Mouse (Mus musculus) midbrain, embryonic 13.5 days (tissue): ENCODE results near the gene Hsp90ab1. TPM values are rescaled to one million over a fixed set of nuclear protein-coding genes. Genes with fewer than 3 reads are reported as not detected.
A peak's percentile ranks its signal among the peaks of the same experiment; 100 is the strongest.

Experiments
- ATAC-seq: fragments of 200-750 bp; cut with Nextera tagmentation; 2 replicates; pipeline ENCODE4 v1.8.0; 2017; ENCODE audit warnings: mild to moderate bottlenecking, moderate TSS enrichment, moderate library complexity
- H3K27ac ChIP-seq: fragments of 300-500 bp; sonication (generic); 2 replicates; pipeline ENCODE4 v1.5.1; 2015; ENCODE audit warnings: inconsistent platforms, mild to moderate bottlenecking, moderate library complexity
- H3K27me3 ChIP-seq: fragments of 300-500 bp; sonication (generic); 2 replicates; pipeline ENCODE4 v1.6.1; 2015; ENCODE audit warnings: mild to moderate bottlenecking, inconsistent platforms
- H3K36me3 ChIP-seq: fragments of 300-500 bp; sonication (generic); 2 replicates; pipeline ENCODE4 v1.6.1; 2015; ENCODE audit warnings: mild to moderate bottlenecking, inconsistent platforms
- H3K4me1 ChIP-seq: fragments of 300-500 bp; sonication (generic); replicated peaks from 2 replicates; pipeline ENCODE4 v1.6.1; 2015; ENCODE audit warnings: inconsistent platforms
- H3K4me2 ChIP-seq: fragments of 300-500 bp; sonication (generic); replicated peaks from 2 replicates; pipeline ENCODE4 v1.6.1; 2015; ENCODE audit warnings: moderate library complexity, mild to moderate bottlenecking, inconsistent platforms
- H3K4me3 ChIP-seq: fragments of 300-500 bp; sonication (generic); replicated peaks from 2 replicates; pipeline ENCODE4 v1.5.1; 2015; ENCODE audit warnings: mild to moderate bottlenecking, inconsistent platforms
- H3K9ac ChIP-seq: fragments of 300-500 bp; sonication (generic); replicated peaks from 2 replicates; pipeline ENCODE4 v1.6.1; 2015; ENCODE audit warnings: mild to moderate bottlenecking, inconsistent platforms
- H3K9me3 ChIP-seq: fragments of 300-500 bp; sonication (generic); 2 replicates; pipeline ENCODE4 v1.6.1; 2016; ENCODE audit warnings: mild to moderate bottlenecking, inconsistent platforms
- WGBS: fragments of 180-500 bp; shearing (Covaris S2); methylation state at CpG from one replicate; pipeline ENCODE4 v1.1.7; 2015; 5-methylcytosine and 5-hydroxymethylcytosine counted together
- polyA plus RNA-seq: library from polyadenylated mRNA; unstranded; fragments of >200 nt; fragmentation: Nextera tagmentation; extraction: Ambion mirVana; gene quantifications from 2 replicates; pipeline ENCODE4 v1.2.1, GENCODE M21; 2015

The Hsp90ab1 gene
- polyA plus RNA-seq, 1 experiment from 2014 or later: 1,587 TPM

- Histone ChIP-seq H3K27ac (no peak overlapping the region), H3K9me3 (no peaks in the 10 kb centered on the region), H3K4me2 (no peak overlapping the region), H3K4me3 (no peak overlapping the region), H3K9ac (no peak overlapping the region), H3K4me1 (peaks cover 22% of the 10 kb centered on the region), H3K36me3 (no peaks in the 10 kb centered on the region), H3K27me3 (peaks cover 35% of the 10 kb centered on the region)
- ATAC-seq: no peak
- WGBS: 71% methylated on average over 3 of the region's 3 CpGs
Measured at GRCm38 (mm10) chr17:45602984-45603383, 29.9 kb upstream of the Hsp90ab1 start.

GRCm38 (mm10) chr17:45601877-45602304 lies 28.8 kb upstream of the Hsp90ab1 start, which contains the start of gene Mymx:
TSS of gene Mymx (minus strand) at chr17:45602102.
- peak; percentile 35; the same call in 1 of the 2 replicates for ATAC-seq
- Histone ChIP-seq H3K4me3 (no peak within 1 kb of the TSS; the same call in 1 of the 2 replicates), H3K4me1 (peaks cover 26% of the 10 kb centered on the region), H3K4me2 (0 out of 2 replicates have a peak within 1 kb of the TSS, but pooled peaks have one; percentile 1), H3K9ac (no peak within 1 kb of the TSS; the same call in 1 of the 2 replicates), H3K27ac (no peak within 1 kb of the TSS), H3K9me3 (no peaks in the 10 kb centered on the region), H3K36me3 (no peaks in the 10 kb centered on the region), H3K27me3 (peaks cover 35% of the 10 kb centered on the region)
- WGBS: 29% methylated on average over 6 of the region's 6 CpGs

- H3K36me3 ChIP-seq: no peaks in the 10 kb centered on the region
- H3K4me2 ChIP-seq: 0 out of 2 replicates have a peak overlapping the region, but pooled peaks have one; percentile 1
- no peak overlapping the region; the same call in 1 of the 2 replicates for H3K4me3 ChIP-seq
- ATAC-seq: no peak
- H3K27ac ChIP-seq: no peak overlapping the region
- H3K4me1 ChIP-seq: peaks cover 31% of the 10 kb centered on the region
- 12% methylated on average over 22 of the region's 22 CpGs for WGBS
- no peak overlapping the region; the same call in 1 of the 2 replicates for H3K9ac ChIP-seq
- H3K9me3 ChIP-seq: no peaks in the 10 kb centered on the region
- peaks cover 35% of the 10 kb centered on the region for H3K27me3 ChIP-seq
Measured at GRCm38 (mm10) chr17:45601325-45601724, 28.3 kb upstream of the Hsp90ab1 start.

- H3K4me1 ChIP-seq: peaks cover 42% of the 10 kb centered on the region
- H3K9ac ChIP-seq: no peak overlapping the region
- no peak overlapping the region for H3K4me2 ChIP-seq
- H3K9me3 ChIP-seq: no peaks in the 10 kb centered on the region
- peaks cover 39% of the 10 kb centered on the region for H3K27me3 ChIP-seq
- no peak overlapping the region for H3K4me3 ChIP-seq
- 57% methylated on average over 8 of the region's 8 CpGs for WGBS
- H3K27ac ChIP-seq: no peak overlapping the region
- no peaks in the 10 kb centered on the region for H3K36me3 ChIP-seq
- no peak for ATAC-seq
Measured at GRCm38 (mm10) chr17:45600267-45600666, 27.2 kb upstream of the Hsp90ab1 start.

GRCm38 (mm10) chr17:45599446-45600242 lies 26.6 kb upstream of the Hsp90ab1 start, which contains the start of gene Slc29a1:
TSS of gene Slc29a1 (minus strand) at chr17:45599606.
- Histone ChIP-seq H3K9me3 (no peaks in the 10 kb centered on the region), H3K4me2 (peak within 1 kb of the TSS; percentile 60), H3K9ac (peak within 1 kb of the TSS; percentile 60), H3K4me3 (peak within 1 kb of the TSS; percentile 31), H3K4me1 (peaks cover 48% of the 10 kb centered on the region), H3K36me3 (no peaks in the 10 kb centered on the region), H3K27me3 (peaks cover 45% of the 10 kb centered on the region), H3K27ac (no peak within 1 kb of the TSS)
- ATAC-seq: no peak
- WGBS: 16% methylated on average over 32 of the region's 32 CpGs

GRCm38 (mm10) chr17:45598891-45599290 lies 25.8 kb upstream of the Hsp90ab1 start:
- WGBS: 49% methylated on average over 3 of the region's 3 CpGs
- no peak overlapping the region for H3K4me3 ChIP-seq
- no peak for ATAC-seq

GRCm38 (mm10) chr17:45598376-45598775 lies 25.3 kb upstream of the Hsp90ab1 start:
- H3K9ac ChIP-seq: no peak overlapping the region
- no peak for ATAC-seq
- H3K4me2 ChIP-seq: no peak overlapping the region
- H3K4me1 ChIP-seq: peaks cover 56% of the 10 kb centered on the region
- no peaks in the 10 kb centered on the region for H3K9me3 ChIP-seq
- no peak overlapping the region for H3K4me3 ChIP-seq
- H3K36me3 ChIP-seq: no peaks in the 10 kb centered on the region
- H3K27me3 ChIP-seq: peaks cover 58% of the 10 kb centered on the region
- 91% methylated on average over 2 of the region's 2 CpGs for WGBS
- H3K27ac ChIP-seq: no peak overlapping the region

More at GRCm38 (mm10) chr17:45598891-45599290, 25.8 kb upstream of the Hsp90ab1 start:
- Histone ChIP-seq H3K4me2 (peak overlapping the region; percentile 60), H3K36me3 (no peaks in the 10 kb centered on the region), H3K4me1 (peaks cover 54% of the 10 kb centered on the region), H3K9me3 (no peaks in the 10 kb centered on the region), H3K27me3 (peaks cover 53% of the 10 kb centered on the region), H3K9ac (no peak overlapping the region), H3K27ac (no peak overlapping the region)

GRCm38 (mm10) chr17:45597787-45598186 lies 24.7 kb upstream of the Hsp90ab1 start:
- Histone ChIP-seq H3K27me3 (peaks cover 64% of the 10 kb centered on the region), H3K4me1 (peaks cover 62% of the 10 kb centered on the region)
- WGBS: 40% methylated on average over 3 of the region's 3 CpGs

GRCm38 (mm10) chr17:45596631-45597396 lies 23.7 kb upstream of the Hsp90ab1 start:
- peaks cover 68% of the 10 kb centered on the region for H3K4me1 ChIP-seq
- H3K27ac ChIP-seq: peak overlapping the region; percentile 51

More at GRCm38 (mm10) chr17:45597787-45598186, 24.7 kb upstream of the Hsp90ab1 start:
- Histone ChIP-seq H3K4me2 (no peak overlapping the region), H3K36me3 (no peaks in the 10 kb centered on the region), H3K4me3 (no peak overlapping the region), H3K27ac (no peak overlapping the region), H3K9me3 (no peaks in the 10 kb centered on the region), H3K9ac (no peak overlapping the region)
- no peak for ATAC-seq

GRCm38 (mm10) chr17:45595736-45596390 lies 22.8 kb upstream of the Hsp90ab1 start:
- H3K9ac ChIP-seq: peak overlapping the region; percentile 60
- H3K36me3 ChIP-seq: no peaks in the 10 kb centered on the region
- H3K9me3 ChIP-seq: no peaks in the 10 kb centered on the region
- 4% methylated on average over 23 of the region's 23 CpGs for WGBS
- H3K27me3 ChIP-seq: peaks cover 54% of the 10 kb centered on the region
- peaks cover 61% of the 10 kb centered on the region for H3K4me1 ChIP-seq
- H3K4me3 ChIP-seq: peak overlapping the region; percentile 44
- peak; percentile 28 for ATAC-seq
- H3K4me2 ChIP-seq: peak overlapping the region; percentile 78
- peak overlapping the region; percentile 19; the same call in 1 of the 2 replicates for H3K27ac ChIP-seq

More at GRCm38 (mm10) chr17:45596631-45597396, 23.7 kb upstream of the Hsp90ab1 start:
- no peak overlapping the region for H3K4me3 ChIP-seq
- WGBS: 24% methylated on average over 11 of the region's 11 CpGs
- no peaks in the 10 kb centered on the region for H3K36me3 ChIP-seq
- H3K9ac ChIP-seq: no peak overlapping the region
- H3K9me3 ChIP-seq: no peaks in the 10 kb centered on the region
- H3K4me2 ChIP-seq: no peak overlapping the region
- ATAC-seq: peak; percentile 35
- peaks cover 64% of the 10 kb centered on the region for H3K27me3 ChIP-seq
